Mouse (Mus musculus) cortical plate, adult 2 months (tissue): Measurements from ENCODE around the gene Chn1. TPM values are rescaled to one million over a fixed set of nuclear protein-coding genes. Genes with fewer than 3 reads are reported as not detected.
A peak's percentile ranks its signal among the peaks of the same experiment; 100 is the strongest.

ENCODE experiments used
- H3K27ac ChIP-seq: fragments of 200-500 bp; 2 replicates; pipeline ENCODE4 v1.5.1; 2012; ENCODE audit warnings: low read length, control low read depth, inconsistent platforms; ENCODE audit not compliant: insufficient read depth
- H3K4me1 ChIP-seq: fragments of 200-500 bp; 2 replicates; pipeline ENCODE4 v1.6.1; 2011; ENCODE audit warnings: low read length; ENCODE audit not compliant: control insufficient read depth, insufficient read depth
- H3K4me3 ChIP-seq: fragments of 200-500 bp; 2 replicates; pipeline ENCODE4 v1.5.1; 2011; ENCODE audit warnings: mild to moderate bottlenecking, low read length, control low read depth; ENCODE audit not compliant: insufficient read depth
- CTCF ChIP-seq: fragments of 200-500 bp; IDR thresholded peaks from 2 replicates; pipeline ENCODE4 v1.5.1; 2011; ENCODE audit warnings: mild to moderate bottlenecking, control low read depth, low read length; ENCODE audit not compliant: insufficient read depth; ENCODE audit errors: extremely low read depth
- POLR2A ChIP-seq: fragments of 200-500 bp; IDR thresholded peaks from 2 replicates; pipeline ENCODE4 v1.6.1; 2011; ENCODE audit warnings: mild to moderate bottlenecking, low read length, control low read depth; ENCODE audit not compliant: insufficient read depth; ENCODE audit errors: extremely low read depth
- polyA plus RNA-seq: library from polyadenylated mRNA; depleted of rRNA; stranded (reverse); fragments of >200 nt; gene quantifications from 2 replicates; pipeline ENCODE4 v1.2.3, GENCODE M21; 2012

Gene Chn1
- polyA plus RNA-seq, 1 experiment = 1,631 TPM

DNA sequence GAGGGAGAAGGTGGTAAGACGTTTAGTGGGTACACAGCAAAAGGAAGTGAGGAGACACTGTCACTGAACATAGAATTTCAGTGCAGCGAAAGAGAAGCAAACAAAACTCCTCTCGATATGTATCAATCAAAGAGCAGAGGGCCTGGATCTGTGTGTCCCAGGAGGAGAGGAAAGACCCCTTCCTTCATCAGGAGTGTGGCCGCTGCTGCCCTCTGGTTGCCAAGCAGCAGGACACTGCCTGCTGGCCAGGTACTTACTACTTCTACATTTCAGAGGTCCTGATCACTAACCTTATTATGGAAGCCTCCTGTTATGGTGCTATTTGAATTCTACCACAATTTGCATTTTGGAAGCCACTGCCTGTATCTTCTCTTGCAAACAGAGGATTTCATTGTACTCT is 119.5 kb downstream of the Chn1 start:
- H3K27ac ChIP-seq = peak overlapping the region; percentile 85
- TF ChIP-seq CTCF (no peak), POLR2A (no peak)
- H3K4me1 ChIP-seq = 0 out of 2 replicates have a peak, but pooled peaks cover 1% of the 10 kb centered on the region
- H3K4me3 ChIP-seq = peak overlapping the region; percentile 66

GRCm38 (mm10) chr2:73654892-73655243 is 120.3 kb downstream of the Chn1 start:
- H3K4me3 ChIP-seq = peak overlapping the region; percentile 66
- peak overlapping the region; percentile 89 for H3K27ac ChIP-seq
- H3K4me1 ChIP-seq = 0 out of 2 replicates have a peak, but pooled peaks cover 1% of the 10 kb centered on the region
- TF ChIP-seq CTCF (no peak), POLR2A (0 out of 2 replicates have a peak, but pooled peaks have one; percentile 37)

DNA sequence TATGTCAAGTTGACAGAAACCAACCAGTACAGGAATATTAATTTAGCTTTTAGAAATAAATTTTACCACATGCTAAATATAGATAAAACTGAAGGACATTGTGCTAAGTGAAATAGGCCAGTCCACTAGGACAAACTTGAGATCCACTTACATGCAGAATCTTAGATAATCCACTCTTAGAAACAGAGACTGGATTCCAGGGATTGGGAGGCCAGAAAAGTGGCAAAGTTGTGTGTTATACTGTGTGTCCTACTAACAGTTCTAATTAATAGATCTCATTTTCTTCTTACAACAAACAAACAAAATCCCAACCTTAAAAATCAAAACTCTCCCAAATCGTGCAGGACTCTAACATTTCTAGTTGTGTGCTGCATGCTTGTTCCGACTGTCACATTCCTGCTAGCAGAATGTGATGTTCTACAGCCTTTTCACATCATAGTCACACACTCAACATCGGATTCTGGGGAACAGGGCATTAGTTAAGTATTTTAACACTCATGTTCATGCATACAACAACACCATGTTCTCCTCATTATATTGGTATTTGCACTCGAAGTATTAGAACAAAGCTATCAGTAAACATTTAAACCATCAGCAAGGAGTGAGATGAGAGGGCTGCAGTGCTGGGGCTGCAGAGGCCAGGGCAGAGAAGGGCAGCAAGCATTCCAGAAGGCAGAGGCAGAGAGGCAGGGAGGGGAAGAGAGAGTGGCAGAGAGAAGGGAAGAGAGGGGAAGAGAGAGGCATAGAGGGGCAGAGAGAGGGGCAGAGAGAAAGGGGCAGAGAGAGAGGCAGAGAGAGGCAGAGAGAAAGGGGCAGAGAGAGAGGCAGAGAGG is 120.9 kb downstream of the Chn1 start:
- Histone ChIP-seq H3K4me3 (peak overlapping the region; percentile 66), H3K27ac (peak overlapping the region; percentile 89), H3K4me1 (0 out of 2 replicates have a peak, but pooled peaks cover 1% of the 10 kb centered on the region)
- TF ChIP-seq POLR2A = no peak; the same call in 1 of the 2 replicates
- no peak for TF ChIP-seq CTCF

GRCm38 (mm10) chr2:73637688-73638087 is 137.5 kb downstream of the Chn1 start:
- no peak overlapping the region for H3K4me3 ChIP-seq
- no peak overlapping the region for H3K27ac ChIP-seq
- no peaks in the 10 kb centered on the region; the same call in 1 of the 2 replicates for H3K4me1 ChIP-seq
- TF ChIP-seq CTCF (no peak), POLR2A (no peak)

DNA sequence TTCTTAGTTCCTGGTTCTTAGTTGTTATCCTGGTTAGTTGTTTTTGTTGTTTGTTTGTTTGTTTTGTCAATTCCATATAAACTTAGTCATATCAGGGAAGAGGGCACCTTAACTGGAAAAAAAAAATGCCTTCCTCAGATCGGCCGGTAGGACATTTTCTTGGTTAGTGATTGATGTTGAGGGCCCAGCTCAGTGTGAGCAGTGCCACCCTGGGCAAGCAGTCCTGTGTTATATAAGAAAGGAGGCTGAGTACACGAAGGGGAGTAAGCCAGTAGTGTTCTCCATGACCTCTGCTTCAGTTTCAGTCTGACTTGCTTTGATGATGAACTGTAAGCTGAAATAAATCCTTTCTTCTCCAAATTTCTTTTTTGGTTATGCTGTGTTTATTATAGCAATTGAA is 138.8 kb downstream of the Chn1 start:
- H3K4me3 ChIP-seq = no peak overlapping the region
- H3K4me1 ChIP-seq = peaks cover 5% of the 10 kb centered on the region
- TF ChIP-seq CTCF (no peak), POLR2A (no peak)
- H3K27ac ChIP-seq = no peak overlapping the region

DNA sequence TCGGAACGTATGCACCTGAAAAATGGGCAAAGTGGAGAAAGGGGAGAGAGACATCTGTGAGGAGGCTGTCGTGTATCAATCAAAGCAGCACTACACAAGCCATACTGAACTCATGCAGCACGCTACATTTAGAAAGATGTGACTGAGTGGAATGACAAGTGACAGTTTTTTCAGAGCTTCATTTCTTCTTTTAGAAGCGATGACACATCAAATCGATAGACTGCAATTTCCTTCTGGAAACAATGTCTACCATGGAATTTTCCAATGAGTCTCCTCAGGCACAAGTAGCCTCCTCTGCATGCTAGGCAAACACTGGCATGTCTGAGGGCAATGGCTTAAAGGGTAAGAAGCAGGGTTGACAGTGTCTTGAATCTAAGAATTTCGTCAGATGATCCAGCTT is 143.3 kb downstream of the Chn1 start:
- peaks cover 5% of the 10 kb centered on the region for H3K4me1 ChIP-seq
- H3K4me3 ChIP-seq = no peak overlapping the region
- H3K27ac ChIP-seq = peak overlapping the region; percentile 70; the same call in 1 of the 2 replicates
- TF ChIP-seq CTCF (no peak), POLR2A (no peak)

- Histone ChIP-seq H3K4me3 (no peak overlapping the region), H3K27ac (no peak overlapping the region)
- TF ChIP-seq CTCF (no peak), POLR2A (no peak)
These were observed 156.6 kb downstream of the Chn1 start for GRCm38 (mm10) chr2:73618486-73619052.

GRCm38 (mm10) chr2:73616434-73617057 is 158.6 kb downstream of the Chn1 start:
- no peak for TF ChIP-seq CTCF
- no peak for TF ChIP-seq POLR2A
- no peak overlapping the region for H3K4me3 ChIP-seq
- peaks cover 11% of the 10 kb centered on the region; the same call in 1 of the 2 replicates for H3K4me1 ChIP-seq
- H3K27ac ChIP-seq = 0 out of 2 replicates have a peak overlapping the region, but pooled peaks have one; percentile 32

More at GRCm38 (mm10) chr2:73618486-73619052, 156.6 kb downstream of the Chn1 start:
- peaks cover 10% of the 10 kb centered on the region; the same call in 1 of the 2 replicates for H3K4me1 ChIP-seq

GRCm38 (mm10) chr2:73615456-73615855 is 159.7 kb downstream of the Chn1 start:
- TF ChIP-seq POLR2A = no peak
- no peak for TF ChIP-seq CTCF
- Histone ChIP-seq H3K4me1 (peaks cover 11% of the 10 kb centered on the region; the same call in 1 of the 2 replicates), H3K4me3 (no peak overlapping the region), H3K27ac (peak overlapping the region; percentile 48; the same call in 1 of the 2 replicates)

- no peak overlapping the region for H3K4me3 ChIP-seq
- peaks cover 11% of the 10 kb centered on the region; the same call in 1 of the 2 replicates for H3K4me1 ChIP-seq
- peak overlapping the region; percentile 16; the same call in 1 of the 2 replicates for H3K27ac ChIP-seq
- no peak for TF ChIP-seq CTCF
- no peak for TF ChIP-seq POLR2A
These were observed 160.8 kb downstream of the Chn1 start for GRCm38 (mm10) chr2:73614303-73614702.
